Mouse (Mus musculus): ENCODE measurements around the gene Spns3. TPM values are rescaled to one million over a fixed set of nuclear protein-coding genes. Genes with fewer than 3 reads are reported as not detected.

Spns3 gene
- not detected for total RNA-seq (2021)
- 0.20 and 0.31 TPM in 2 replicates for polyA plus RNA-seq (2012; rRNA removed)
- long read RNA-seq = 0 reads

DNA sequence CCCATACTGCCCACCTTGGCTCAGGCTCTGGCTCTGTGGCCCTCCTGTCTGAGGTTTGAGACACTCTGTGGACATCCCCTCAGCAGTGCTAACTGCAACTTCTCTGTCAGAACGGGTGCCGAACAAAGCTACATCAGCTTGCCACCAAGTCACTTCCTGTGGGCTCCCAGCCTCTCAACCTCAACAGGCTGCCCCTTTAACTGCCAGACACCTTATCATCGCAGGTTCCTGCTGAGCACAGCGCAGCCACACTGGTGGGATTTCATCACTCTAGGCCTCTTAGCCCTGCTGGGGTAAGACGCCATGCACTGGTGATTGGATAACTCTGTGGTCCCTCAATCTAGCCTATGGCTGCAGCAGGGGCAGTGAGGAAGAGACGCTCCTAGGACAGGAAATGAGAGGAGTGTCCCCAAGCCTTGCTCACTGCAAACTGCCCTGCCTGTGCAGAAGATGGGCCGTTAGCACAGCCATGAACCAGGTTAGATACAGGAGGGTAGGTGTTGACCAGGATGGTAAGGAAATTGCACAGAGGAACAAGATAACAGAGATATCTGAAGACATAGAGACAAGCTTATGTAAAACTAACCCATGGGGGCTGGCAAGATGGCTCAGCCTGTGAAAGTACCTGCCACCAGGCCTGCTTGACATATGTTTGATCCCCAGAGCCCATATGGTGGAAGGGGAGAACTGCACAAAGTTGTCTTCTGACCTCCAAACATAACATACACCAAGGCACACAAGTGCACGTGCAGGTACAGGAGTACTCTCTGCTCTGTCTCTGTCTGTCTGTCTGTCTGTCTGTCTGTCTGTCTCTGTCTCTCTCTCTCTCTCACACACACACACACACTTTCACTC is at the start of gene Spns3:
Gene Spns3 (minus strand): TSS at position 373 of the 855 bp plus-strand sequence.
- Histone ChIP-seq H3K4me1 (ENCODE audit: control insufficient read depth, insufficient read depth, low read length) (no peaks in the 10 kb centered on the region), H3K4me3 (no peak within 1 kb of the TSS), H3K79me2 (replicated peaks; ENCODE audit: control insufficient read depth, insufficient read depth, low read length) (no peaks in the 10 kb centered on the region), H3K27ac (no peak within 1 kb of the TSS), H3K36me3 (ENCODE audit: control insufficient read depth, insufficient read depth, low read length) (no peaks in the 10 kb centered on the region), H3K27me3 (ENCODE audit: control insufficient read depth, insufficient read depth, low read length) (no peaks in the 10 kb centered on the region), H3K9ac (ENCODE audit: low read depth, low read length) (no peak within 1 kb of the TSS)
- DNase-seq = no peak
- WGBS = 36% methylated on average over 8 of the region's 8 CpGs
- intact Hi-C loops (cut with DNase I) = no loop called here
- TF ChIP-seq EP300 (IDR thresholded peaks at IDR 0.05; ENCODE audit: insufficient read depth, low read depth, low read length) (no peak), POLR2A (IDR thresholded peaks at IDR 0.05; ENCODE audit: insufficient read depth, low read depth, low read length) (no peak), CTCF (IDR thresholded peaks at IDR 0.05) (no peak)

DNA sequence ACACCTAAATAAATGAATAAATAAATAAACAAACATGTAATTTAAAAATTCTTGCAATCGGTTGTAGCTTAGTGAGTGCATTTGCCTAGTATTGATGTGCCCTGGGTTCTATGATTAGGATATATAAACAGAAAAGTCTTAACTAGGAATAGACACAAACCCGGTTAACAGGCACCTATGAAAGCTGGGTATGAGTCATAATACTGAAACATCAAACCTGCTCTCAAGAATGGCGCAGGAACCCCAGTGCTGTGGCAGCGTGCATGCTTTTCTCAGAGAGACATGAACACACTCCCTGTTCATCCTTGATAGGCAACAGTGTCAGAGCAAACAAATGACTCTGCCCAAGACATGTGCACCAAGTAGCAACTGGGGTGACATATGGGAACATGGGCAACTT is 47.5 kb upstream of the Spns3 start:
- TF ChIP-seq POLR2A (IDR thresholded peaks at IDR 0.05; ENCODE audit: insufficient read depth, low read depth, low read length) (no peak), CTCF (IDR thresholded peaks at IDR 0.05) (no peak), EP300 (IDR thresholded peaks at IDR 0.05; ENCODE audit: insufficient read depth, low read depth, low read length) (no peak)
- Histone ChIP-seq H3K27ac (no peak overlapping the region), H3K36me3 (ENCODE audit: control insufficient read depth, insufficient read depth, low read length) (no peaks in the 10 kb centered on the region), H3K79me2 (replicated peaks; ENCODE audit: control insufficient read depth, insufficient read depth, low read length) (no peaks in the 10 kb centered on the region), H3K4me1 (ENCODE audit: control insufficient read depth, insufficient read depth, low read length) (no peaks in the 10 kb centered on the region), H3K4me3 (no peak overlapping the region), H3K9ac (ENCODE audit: low read depth, low read length) (no peak overlapping the region), H3K27me3 (ENCODE audit: control insufficient read depth, insufficient read depth, low read length) (no peaks in the 10 kb centered on the region)
- intact Hi-C loops (cut with DNase I) = no loop called here
- WGBS = 93% methylated on average over 4 of the region's 4 CpGs
- DNase-seq = no peak

GRCm38 (mm10) chr11:72595010-72595737 is 44.9 kb upstream of the Spns3 start:
- TF ChIP-seq EP300 (IDR thresholded peaks at IDR 0.05; ENCODE audit: insufficient read depth, low read depth, low read length) = no peak
- TF ChIP-seq CTCF (IDR thresholded peaks at IDR 0.05) = no peak
- no peak for TF ChIP-seq POLR2A (IDR thresholded peaks at IDR 0.05; ENCODE audit: insufficient read depth, low read depth, low read length)
- no peaks in the 10 kb centered on the region for H3K4me1 ChIP-seq (ENCODE audit: control insufficient read depth, insufficient read depth, low read length)
- intact Hi-C loops (cut with DNase I) = no loop called here
- H3K36me3 ChIP-seq (ENCODE audit: control insufficient read depth, insufficient read depth, low read length) = no peaks in the 10 kb centered on the region
- H3K27me3 ChIP-seq (ENCODE audit: control insufficient read depth, insufficient read depth, low read length) = no peaks in the 10 kb centered on the region
- H3K27ac ChIP-seq = no peak overlapping the region
- 80% methylated on average over 2 of the region's 2 CpGs for WGBS
- no peaks in the 10 kb centered on the region for H3K79me2 ChIP-seq (replicated peaks; ENCODE audit: control insufficient read depth, insufficient read depth, low read length)
- DNase-seq = no peak
- no peak overlapping the region for H3K4me3 ChIP-seq
- H3K9ac ChIP-seq (ENCODE audit: low read depth, low read length) = no peak overlapping the region

DNA sequence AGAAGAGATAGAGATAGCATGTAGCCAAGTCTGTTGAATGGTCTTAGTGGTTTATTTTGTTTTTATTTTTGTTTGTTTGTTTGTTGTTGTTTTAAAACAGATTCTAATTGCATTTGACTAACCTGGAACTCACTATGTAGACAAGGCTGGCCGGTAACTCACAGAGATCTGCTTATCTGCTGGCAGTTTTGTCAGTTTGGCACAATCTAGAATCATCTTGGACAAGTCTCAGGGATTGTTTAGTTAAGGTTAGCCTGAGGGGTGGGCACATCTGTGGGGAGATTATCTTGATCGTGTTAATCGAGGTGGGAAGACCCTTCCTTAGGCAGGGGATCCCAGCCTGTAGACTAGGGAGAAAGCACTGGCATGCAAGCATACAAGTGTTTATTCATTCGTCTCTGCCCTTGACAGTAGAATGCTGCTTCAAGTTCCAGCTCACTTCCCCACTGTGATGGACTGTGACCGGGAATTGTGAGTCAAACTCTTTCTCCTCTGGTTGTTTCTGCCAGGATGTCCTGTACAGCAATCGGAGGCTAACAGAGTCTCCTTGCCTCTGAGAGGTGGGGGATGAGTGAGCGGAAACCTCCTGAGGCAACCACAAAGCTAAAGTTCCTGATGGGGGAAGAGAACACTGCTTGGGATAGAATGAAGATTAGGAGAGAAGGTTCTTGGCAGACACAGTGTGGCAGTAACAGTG is 37.4 kb upstream of the Spns3 start:
- Histone ChIP-seq H3K27ac (no peak overlapping the region), H3K4me3 (no peak overlapping the region), H3K4me1 (ENCODE audit: control insufficient read depth, insufficient read depth, low read length) (no peaks in the 10 kb centered on the region), H3K79me2 (replicated peaks; ENCODE audit: control insufficient read depth, insufficient read depth, low read length) (no peaks in the 10 kb centered on the region), H3K36me3 (ENCODE audit: control insufficient read depth, insufficient read depth, low read length) (no peaks in the 10 kb centered on the region), H3K27me3 (ENCODE audit: control insufficient read depth, insufficient read depth, low read length) (no peaks in the 10 kb centered on the region), H3K9ac (ENCODE audit: low read depth, low read length) (no peak overlapping the region)
- intact Hi-C loops (cut with DNase I) = no loop called here
- 38% methylated on average over 7 of the region's 7 CpGs for WGBS
- no peak for DNase-seq
- TF ChIP-seq CTCF (IDR thresholded peaks at IDR 0.05) (no peak), POLR2A (IDR thresholded peaks at IDR 0.05; ENCODE audit: insufficient read depth, low read depth, low read length) (no peak), EP300 (IDR thresholded peaks at IDR 0.05; ENCODE audit: insufficient read depth, low read depth, low read length) (no peak)

GRCm38 (mm10) chr11:72586570-72586969 is 36.3 kb upstream of the Spns3 start:
- Histone ChIP-seq H3K4me1 (ENCODE audit: control insufficient read depth, insufficient read depth, low read length) (no peaks in the 10 kb centered on the region), H3K36me3 (ENCODE audit: control insufficient read depth, insufficient read depth, low read length) (no peaks in the 10 kb centered on the region), H3K9ac (ENCODE audit: low read depth, low read length) (no peak overlapping the region), H3K27me3 (ENCODE audit: control insufficient read depth, insufficient read depth, low read length) (no peaks in the 10 kb centered on the region), H3K79me2 (replicated peaks; ENCODE audit: control insufficient read depth, insufficient read depth, low read length) (no peaks in the 10 kb centered on the region), H3K4me3 (no peak overlapping the region), H3K27ac (no peak overlapping the region)
- no peak for TF ChIP-seq CTCF (IDR thresholded peaks at IDR 0.05)
- TF ChIP-seq EP300 (IDR thresholded peaks at IDR 0.05; ENCODE audit: insufficient read depth, low read depth, low read length) = no peak
- no peak for TF ChIP-seq POLR2A (IDR thresholded peaks at IDR 0.05; ENCODE audit: insufficient read depth, low read depth, low read length)
- 94% methylated on average over 3 of the region's 3 CpGs for WGBS
- intact Hi-C loops (cut with DNase I) = no loop called here
- no peak for DNase-seq
